Mouse (Mus musculus) liver, embryonic 11.5 days (tissue): ENCODE measurements around the gene Gm9945. TPM values are rescaled to one million over a fixed set of nuclear protein-coding genes. Genes with fewer than 3 reads are reported as not detected.
A peak's percentile ranks its signal among the peaks of the same experiment; 100 is the strongest.

ENCODE experiments used
- ATAC-seq: fragments of 200-750 bp; cut with Nextera tagmentation; replicated peaks from 2 replicates; pipeline ENCODE4 v1.8.0; 2017; ENCODE audit warnings: moderate number of reproducible peaks, mild to moderate bottlenecking, moderate TSS enrichment, moderate library complexity; ENCODE audit not compliant: low FRiP score
- DNase-seq: peaks from one replicate; pipeline ENCODE4 v3.0.0-alpha.2; 2017; ENCODE audit warnings: low spot score
- H3K27ac ChIP-seq: fragments of 300-500 bp; sonication (generic); 2 replicates; pipeline ENCODE4 v1.5.1; 2014; ENCODE audit warnings: mild to moderate bottlenecking, low read depth, low read length, control low read depth
- H3K27me3 ChIP-seq: fragments of 300-500 bp; sonication (generic); replicated peaks from 2 replicates; pipeline ENCODE4 v1.6.1; 2014; ENCODE audit warnings: low read length, mixed read lengths; ENCODE audit not compliant: control insufficient read depth, insufficient read depth
- H3K36me3 ChIP-seq: fragments of 300-500 bp; sonication (generic); 2 replicates; pipeline ENCODE4 v1.6.1; 2014; ENCODE audit warnings: mild to moderate bottlenecking, low read length, moderate library complexity, mixed read lengths; ENCODE audit not compliant: control insufficient read depth, insufficient read depth
- H3K4me1 ChIP-seq: fragments of 300-500 bp; sonication (generic); replicated peaks from 2 replicates; pipeline ENCODE4 v1.6.1; 2014; ENCODE audit warnings: low read length, mixed read lengths; ENCODE audit not compliant: control insufficient read depth, insufficient read depth
- H3K4me2 ChIP-seq: fragments of 300-500 bp; sonication (generic); 2 replicates; pipeline ENCODE4 v1.6.1; 2014; ENCODE audit warnings: mild to moderate bottlenecking, control low read depth, moderate library complexity
- H3K4me3 ChIP-seq: fragments of 300-500 bp; sonication (generic); 2 replicates; pipeline ENCODE4 v1.5.1; 2014; ENCODE audit warnings: low read depth, low read length, control low read depth
- H3K9ac ChIP-seq: fragments of 300-500 bp; sonication (generic); 2 replicates; pipeline ENCODE4 v1.6.1; 2014; ENCODE audit warnings: low read depth, low read length, control low read depth
- H3K9me3 ChIP-seq: fragments of 300-500 bp; sonication (generic); 2 replicates; pipeline ENCODE4 v1.6.1; 2016; ENCODE audit warnings: low read length, inconsistent platforms, mixed read lengths; ENCODE audit not compliant: control insufficient read depth
- WGBS: fragments of 180-500 bp; shearing (Covaris S2); extraction: QIAGEN DNeasy Blood & Tissue Kit; methylation state at CpG from one replicate; pipeline ENCODE4 v1.1.7; 2014; 5-methylcytosine and 5-hydroxymethylcytosine counted together
- polyA plus RNA-seq: library from polyadenylated mRNA; unstranded; fragments of >200 nt; fragmentation: Nextera tagmentation; extraction: Ambion mirVana; gene quantifications from 2 replicates; pipeline ENCODE4 v1.2.1, GENCODE M21; 2014

The Gm9945 gene
- polyA plus RNA-seq, 1 experiment from 2014 or later = not detected

- no peak overlapping the region for H3K27ac ChIP-seq
- H3K9ac ChIP-seq = no peak overlapping the region
- H3K36me3 ChIP-seq = no peaks in the 10 kb centered on the region
- WGBS = 46% methylated on average over 16 of the region's 16 CpGs
- H3K4me1 ChIP-seq = 0 out of 2 replicates have a peak, but pooled peaks cover 2% of the 10 kb centered on the region
- DNase-seq (no peak), ATAC-seq (no peak; the same call in 1 of the 2 replicates)
- H3K4me3 ChIP-seq = no peak overlapping the region
- H3K27me3 ChIP-seq = peaks cover 82% of the 10 kb centered on the region
- H3K9me3 ChIP-seq = no peaks in the 10 kb centered on the region
- no peak overlapping the region; the same call in 1 of the 2 replicates for H3K4me2 ChIP-seq
Measured at GRCm38 (mm10) chr11:53469294-53469967, 10.5 kb upstream of the Gm9945 start.

- DNase-seq = peak; percentile 86
- 7% methylated on average over 29 of the region's 29 CpGs for WGBS
- no peak within 1 kb of the TSS for H3K27ac ChIP-seq
- H3K4me2 ChIP-seq = peak within 1 kb of the TSS; percentile 49
- H3K4me3 ChIP-seq = no peak within 1 kb of the TSS
- H3K9me3 ChIP-seq = no peaks in the 10 kb centered on the region
- H3K27me3 ChIP-seq = peaks cover 82% of the 10 kb centered on the region
- peak; percentile 61; the same call in 1 of the 2 replicates for ATAC-seq
- H3K9ac ChIP-seq = no peak within 1 kb of the TSS
- 0 out of 2 replicates have a peak, but pooled peaks cover 2% of the 10 kb centered on the region for H3K4me1 ChIP-seq
- H3K36me3 ChIP-seq = no peaks in the 10 kb centered on the region
Measured at GRCm38 (mm10) chr11:53469968-53470695, 9.8 kb upstream of the Gm9945 start, which contains the start of gene Gm9837. Gene Gm9837, minus strand, starts transcription at chr11:53470479.

- no peak for DNase-seq
- Histone ChIP-seq H3K27me3 (peaks cover 76% of the 10 kb centered on the region), H3K9ac (no peak overlapping the region), H3K9me3 (no peaks in the 10 kb centered on the region), H3K27ac (no peak overlapping the region), H3K4me2 (no peak overlapping the region), H3K4me3 (no peak overlapping the region), H3K36me3 (no peaks in the 10 kb centered on the region), H3K4me1 (no peaks in the 10 kb centered on the region)
- ATAC-seq = no peak
- 68% methylated on average over 3 of the region's 3 CpGs for WGBS
Measured at GRCm38 (mm10) chr11:53472709-53473108, 7.3 kb upstream of the Gm9945 start.

- Histone ChIP-seq H3K36me3 (no peaks in the 10 kb centered on the region), H3K9ac (no peak overlapping the region), H3K4me3 (no peak overlapping the region), H3K9me3 (no peaks in the 10 kb centered on the region), H3K4me1 (peaks cover 20% of the 10 kb centered on the region), H3K27me3 (peaks cover 87% of the 10 kb centered on the region), H3K27ac (no peak overlapping the region), H3K4me2 (no peak overlapping the region)
- DNase-seq (no peak), ATAC-seq (no peak)
- 39% methylated on average over 8 of the region's 8 CpGs for WGBS
Measured at GRCm38 (mm10) chr11:53475620-53476019, 4.3 kb upstream of the Gm9945 start.

DNA sequence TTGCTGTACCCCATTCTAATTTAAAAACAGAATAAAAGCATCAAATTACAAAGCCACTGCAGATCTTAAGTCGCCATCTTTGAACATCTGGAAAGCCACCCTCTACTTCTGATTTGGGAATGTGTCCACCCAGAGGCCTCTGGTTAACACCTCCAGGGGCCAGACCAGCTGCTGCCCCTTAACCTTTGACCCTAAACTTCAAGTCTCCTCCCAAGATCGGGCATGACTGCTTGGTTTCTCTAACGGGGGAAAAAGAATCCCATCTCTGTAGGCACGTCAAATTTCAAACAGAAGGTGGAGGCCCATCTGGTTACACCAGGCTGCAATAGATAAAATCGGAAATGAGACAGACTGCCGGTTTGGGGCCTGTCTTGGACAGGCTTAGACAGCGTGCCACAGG, 2.1 kb upstream of the Gm9945 start:
- peaks cover 69% of the 10 kb centered on the region for H3K27me3 ChIP-seq
- H3K9ac ChIP-seq = no peak overlapping the region
- WGBS = 36% methylated on average over 7 of the region's 7 CpGs
- H3K36me3 ChIP-seq = no peaks in the 10 kb centered on the region
- H3K4me1 ChIP-seq = peaks cover 26% of the 10 kb centered on the region
- peak overlapping the region; percentile 92 for H3K4me2 ChIP-seq
- no peaks in the 10 kb centered on the region for H3K9me3 ChIP-seq
- no peak overlapping the region for H3K4me3 ChIP-seq
- no peak overlapping the region for H3K27ac ChIP-seq
- no peak for DNase-seq
- ATAC-seq = no peak

GRCm38 (mm10) chr11:53478383-53479170, 1.4 kb upstream of the Gm9945 start:
- WGBS = 6% methylated on average over 76 of the region's 79 CpGs
- Histone ChIP-seq H3K27ac (no peak overlapping the region), H3K9ac (peak overlapping the region; percentile 10), H3K4me3 (peak overlapping the region; percentile 62), H3K36me3 (no peaks in the 10 kb centered on the region), H3K9me3 (no peaks in the 10 kb centered on the region), H3K27me3 (peaks cover 61% of the 10 kb centered on the region), H3K4me1 (peaks cover 30% of the 10 kb centered on the region), H3K4me2 (peak overlapping the region; percentile 92)
- ATAC-seq (no peak), DNase-seq (no peak)

- Histone ChIP-seq H3K36me3 (no peaks in the 10 kb centered on the region), H3K9me3 (no peaks in the 10 kb centered on the region), H3K4me1 (peaks cover 33% of the 10 kb centered on the region), H3K4me3 (peak overlapping the region; percentile 62), H3K9ac (peak overlapping the region; percentile 10), H3K27me3 (peaks cover 54% of the 10 kb centered on the region), H3K27ac (no peak overlapping the region), H3K4me2 (peak overlapping the region; percentile 92)
- DNase-seq = peak; percentile 56
- 2% methylated on average over 62 of the region's 62 CpGs for WGBS
- no peak for ATAC-seq
Measured at GRCm38 (mm10) chr11:53479171-53479782, 689 bp upstream of the Gm9945 start.

- Histone ChIP-seq H3K9ac (peak overlapping the region; percentile 13; the same call in 1 of the 2 replicates), H3K4me2 (peak overlapping the region; percentile 92), H3K4me3 (no peak overlapping the region), H3K27ac (peak overlapping the region; percentile 77), H3K27me3 (peaks cover 37% of the 10 kb centered on the region), H3K9me3 (no peaks in the 10 kb centered on the region), H3K4me1 (peaks cover 33% of the 10 kb centered on the region), H3K36me3 (no peaks in the 10 kb centered on the region)
- DNase-seq = no peak
- 48% methylated on average over 4 of the region's 4 CpGs for whole genome bisulfite sequencing
- ATAC-seq = peak; percentile 83
Measured at GRCm38 (mm10) chr11:53481088-53481730, 1.2 kb downstream of the Gm9945 start.
